Mouse (Mus musculus) embryonic facial prominence, embryonic 10.5 days (tissue): ENCODE results near the gene Tas2r108. TPM values are rescaled to one million over a fixed set of nuclear protein-coding genes. Genes with fewer than 3 reads are reported as not detected.

Experiments
- polyA plus RNA-seq: library from polyadenylated mRNA; unstranded; fragments of >200 nt; fragmentation: Nextera tagmentation; extraction: Ambion mirVana; gene quantifications from 2 replicates; pipeline ENCODE4 v1.2.1, GENCODE M21; 2016

Gene Tas2r108
- polyA plus RNA-seq, 1 experiment from 2014 or later = 0.15 TPM

Other genes with a start within 250 kb of the Tas2r108 start
- gene Agk, start 168.4 kb upstream of the Tas2r108 start, polyA plus RNA-seq = 50.6 and 53.3 TPM in 2 replicates
- 11.2 and 15.1 TPM in 2 replicates for gene E330009J07Rik, start 57.4 kb upstream of the Tas2r108 start, polyA plus RNA-seq
- gene Wee2, start 54.4 kb upstream of the Tas2r108 start, polyA plus RNA-seq = not detected in 2 replicates
- gene Ssbp1, start 22.2 kb upstream of the Tas2r108 start, polyA plus RNA-seq = 221 and 226 TPM in 2 replicates
- 0.27 TPM in 1 of 2 replicates, not detected in the other for gene Tas2r137, start 2.3 kb upstream of the Tas2r108 start, polyA plus RNA-seq
- gene Prss37, start 26.0 kb downstream of the Tas2r108 start, polyA plus RNA-seq = not detected in 2 replicates
- gene Olfr461, start 61.5 kb downstream of the Tas2r108 start, polyA plus RNA-seq = 0.09 and 0.16 TPM in 2 replicates
- gene Olfr460, start 76.0 kb downstream of the Tas2r108 start, polyA plus RNA-seq = not detected in 2 replicates
- 0.37 and 0.44 TPM in 2 replicates for gene Clec5a, start 92.3 kb downstream of the Tas2r108 start, polyA plus RNA-seq
- not detected in 2 replicates for gene Tas2r138, start 119.8 kb downstream of the Tas2r108 start, polyA plus RNA-seq
- 0.04 TPM in 1 of 2 replicates, not detected in the other for gene Mgam, start 135.3 kb downstream of the Tas2r108 start, polyA plus RNA-seq